ENCODE assay signal across 33 mouse cellular contexts in the genomic region with DNA sequence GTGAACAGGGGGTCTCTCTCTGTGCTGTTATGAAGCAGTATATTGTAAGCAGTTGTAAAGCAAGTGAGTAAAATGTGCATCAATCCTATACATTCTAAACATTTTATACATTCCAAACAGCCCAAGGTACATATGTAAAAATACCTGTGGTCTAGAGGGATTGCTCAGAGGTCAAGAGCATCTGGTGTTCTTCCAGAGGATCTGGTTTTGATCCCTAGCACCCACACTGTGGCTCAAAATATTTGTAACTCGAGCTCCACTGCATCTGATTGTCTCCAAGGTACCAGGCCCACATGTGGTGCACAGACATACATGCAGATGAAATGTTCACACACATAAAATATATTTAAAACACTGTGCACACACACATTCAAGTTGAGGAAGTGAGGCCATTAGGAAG. TPM values are rescaled to one million over a fixed set of nuclear protein-coding genes. Genes with fewer than 3 reads are reported as not detected.
"Had no signal": no experiment of that assay in that cellular context is flagged by ENCODE, and none has a peak within 500 bp of the region (broad histone marks: within the 10 kb centered on the region; RNA-seq: fewer than 3 reads in every experiment).

No protein-coding gene starts in this region.

- DNase-seq: gastrocnemius, postnatal 14 days; gastrocnemius, postnatal 36 days; heart, adult 11 months; heart, adult 2 months; heart, postnatal 14 days; heart, postnatal 36 days; kidney, adult 11 months; kidney, adult 2 months; kidney, adult 9 months; kidney, postnatal 14 days; kidney, postnatal 36 days; layer of hippocampus, adult 9-11 months; layer of hippocampus, postnatal 36 days; left cerebral cortex, postnatal 4 days had no signal

- H3K9ac ChIP-seq: heart, embryonic 13.5 days; heart, embryonic 15.5 days; hindbrain, embryonic 13.5 days; hindbrain, embryonic 15.5 days; kidney, embryonic 15.5 days; limb, embryonic 12.5 days; limb, embryonic 15.5 days; liver, embryonic 12.5 days; liver, embryonic 14.5 days had no signal

- H3K4me1 ChIP-seq: heart, embryonic 15.5 days; hindbrain, embryonic 13.5 days; hindbrain, embryonic 15.5 days; kidney, embryonic 15.5 days; limb, embryonic 15.5 days; liver, embryonic 12.5 days had no signal

- H3K36me3 ChIP-seq: heart, embryonic 13.5 days; heart, embryonic 15.5 days; hindbrain, embryonic 13.5 days; hindbrain, embryonic 15.5 days; kidney, embryonic 15.5 days; limb, embryonic 12.5 days; limb, embryonic 15.5 days; liver, embryonic 12.5 days had no signal

- H3K27me3 ChIP-seq: heart, embryonic 15.5 days; hindbrain, embryonic 13.5 days; hindbrain, embryonic 15.5 days; kidney, embryonic 15.5 days; limb, embryonic 15.5 days; liver, embryonic 12.5 days had no signal

- ATAC-seq: hindbrain, postnatal 0 days; intestine, embryonic 16.5 days; liver, embryonic 12.5 days had no signal

- H3K4me3 ChIP-seq: heart, adult 2 months; heart, embryonic 13.5 days; heart, embryonic 15.5 days; hindbrain, embryonic 13.5 days; hindbrain, embryonic 15.5 days; kidney, embryonic 15.5 days; limb, embryonic 12.5 days; limb, embryonic 15.5 days; liver, embryonic 12.5 days had no signal

- H3K9me3 ChIP-seq: heart, embryonic 13.5 days; heart, embryonic 15.5 days; hindbrain, embryonic 13.5 days; hindbrain, embryonic 15.5 days; kidney, embryonic 15.5 days; limb, embryonic 12.5 days; limb, embryonic 15.5 days; liver, embryonic 12.5 days had no signal

- H3K27ac ChIP-seq: heart, adult 2 months; heart, embryonic 13.5 days; heart, embryonic 15.5 days; hindbrain, embryonic 13.5 days; hindbrain, embryonic 15.5 days; hindbrain, postnatal 0 days; kidney, embryonic 15.5 days; kidney, postnatal 0 days; limb, embryonic 12.5 days; limb, embryonic 15.5 days; liver, embryonic 12.5 days; liver, embryonic 14.5 days had no signal

- H3K4me2 ChIP-seq: heart, embryonic 11.5 days; heart, embryonic 13.5 days; heart, embryonic 15.5 days; hindbrain, embryonic 13.5 days; hindbrain, embryonic 15.5 days; kidney, embryonic 15.5 days; limb, embryonic 12.5 days; limb, embryonic 15.5 days; liver, embryonic 12.5 days had no signal

RNA-seq across cellular contexts. Expression of a gene that starts 3.0 kb away (rescaled TPM):
- polyA plus RNA-seq: gonadal fat pad, adult 2 months; heart, adult 2 months; heart, embryonic 11.5 days; heart, embryonic 13.5 days; heart, embryonic 15.5 days; heart, postnatal 0 days; hindbrain, embryonic 11.5 days; hindbrain, embryonic 13.5 days; hindbrain, embryonic 15.5 days; hindbrain, postnatal 0 days; intestine, embryonic 14.5 days; intestine, embryonic 16.5 days; kidney, adult 2 months; kidney, embryonic 15.5 days; kidney, postnatal 0 days; large intestine, adult 2 months; limb, embryonic 12.5 days; limb, embryonic 15.5 days; liver, adult 2 months; liver, embryonic 12.5 days; liver, embryonic 14.5 days had no signal

RNA-seq across cellular contexts. Expression of a gene that starts 6.0 kb away (rescaled TPM):
- polyA plus RNA-seq: gonadal fat pad, adult 2 months; heart, adult 2 months; heart, embryonic 11.5 days; heart, embryonic 13.5 days; heart, embryonic 15.5 days; heart, postnatal 0 days; hindbrain, embryonic 11.5 days; hindbrain, embryonic 13.5 days; hindbrain, embryonic 15.5 days; hindbrain, postnatal 0 days; intestine, embryonic 14.5 days; intestine, embryonic 16.5 days; kidney, adult 2 months; kidney, embryonic 15.5 days; kidney, postnatal 0 days; large intestine, adult 2 months; limb, embryonic 12.5 days; limb, embryonic 15.5 days; liver, adult 2 months; liver, embryonic 12.5 days; liver, embryonic 14.5 days had no signal

RNA-seq across cellular contexts. Expression of a gene that starts 9.1 kb away (rescaled TPM):
- polyA plus RNA-seq: gonadal fat pad, adult 2 months; heart, adult 2 months; heart, embryonic 11.5 days; heart, embryonic 13.5 days; heart, embryonic 15.5 days; heart, postnatal 0 days; hindbrain, embryonic 11.5 days; hindbrain, embryonic 13.5 days; hindbrain, embryonic 15.5 days; hindbrain, postnatal 0 days; intestine, embryonic 14.5 days; intestine, embryonic 16.5 days; kidney, adult 2 months; kidney, embryonic 15.5 days; kidney, postnatal 0 days; large intestine, adult 2 months; limb, embryonic 12.5 days; limb, embryonic 15.5 days; liver, adult 2 months; liver, embryonic 12.5 days; liver, embryonic 14.5 days had no signal

RNA-seq across cellular contexts. Expression of a gene that starts 12.9 kb away (rescaled TPM):
- polyA plus RNA-seq: gonadal fat pad, adult 2 months; heart, adult 2 months; heart, embryonic 11.5 days; heart, embryonic 13.5 days; heart, embryonic 15.5 days; heart, postnatal 0 days; hindbrain, embryonic 11.5 days; hindbrain, embryonic 13.5 days; hindbrain, embryonic 15.5 days; hindbrain, postnatal 0 days; intestine, embryonic 14.5 days; intestine, embryonic 16.5 days; kidney, adult 2 months; kidney, embryonic 15.5 days; kidney, postnatal 0 days; large intestine, adult 2 months; limb, embryonic 12.5 days; limb, embryonic 15.5 days; liver, adult 2 months; liver, embryonic 12.5 days; liver, embryonic 14.5 days had no signal

RNA-seq across cellular contexts. Expression of a gene that starts 17.8 kb away (rescaled TPM):
- polyA plus RNA-seq: gonadal fat pad, adult 2 months; heart, adult 2 months; heart, embryonic 11.5 days; heart, embryonic 13.5 days; heart, embryonic 15.5 days; heart, postnatal 0 days; hindbrain, embryonic 11.5 days; hindbrain, embryonic 13.5 days; hindbrain, embryonic 15.5 days; hindbrain, postnatal 0 days; intestine, embryonic 14.5 days; intestine, embryonic 16.5 days; kidney, adult 2 months; kidney, embryonic 15.5 days; kidney, postnatal 0 days; large intestine, adult 2 months; limb, embryonic 12.5 days; limb, embryonic 15.5 days; liver, adult 2 months; liver, embryonic 12.5 days; liver, embryonic 14.5 days had no signal
